Mouse (Mus musculus) liver, adult (tissue): ENCODE measurements around the gene Gstm1.

Source experiments
- GATA4 ChIP-seq: IDR thresholded peaks from 2 replicates; pipeline ENCODE4 v1.6.1; 2014; ENCODE audit warnings: mild to moderate bottlenecking, low read length; ENCODE audit not compliant: insufficient replicate concordance

The Gstm1 gene

DNA sequence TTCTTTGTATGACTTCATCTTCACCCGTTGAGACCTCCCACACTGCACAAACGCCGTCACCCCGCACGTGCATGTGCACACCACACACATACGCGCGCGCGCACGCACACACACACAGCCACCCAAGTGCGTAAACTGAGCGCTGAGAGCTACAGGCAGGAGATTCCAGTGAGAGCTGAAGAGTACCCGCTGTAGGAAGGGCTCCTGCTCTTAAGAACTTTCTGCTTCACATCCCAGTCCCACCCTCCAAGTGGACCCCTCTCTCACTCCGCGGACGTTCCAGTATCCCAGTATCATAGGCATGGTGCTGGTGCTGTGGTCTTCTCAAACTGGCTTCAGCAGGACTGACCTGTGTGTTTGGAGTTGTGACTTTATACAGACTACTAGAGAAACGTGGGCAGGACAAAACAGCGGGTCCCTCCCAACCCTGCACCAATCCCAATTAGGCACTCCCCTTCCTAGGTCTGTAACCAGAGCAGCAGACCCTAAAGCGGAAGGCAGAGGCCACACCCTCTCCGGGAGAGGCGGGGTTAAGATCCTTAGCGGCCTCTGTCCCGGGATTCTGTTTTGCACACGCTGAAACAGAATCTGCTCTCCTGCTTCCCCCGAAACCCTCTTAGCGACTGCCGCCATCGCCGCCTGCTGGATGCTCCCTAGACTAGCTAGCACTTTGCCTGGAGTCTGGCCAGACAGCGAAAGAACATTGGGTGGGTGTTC, at the start of gene Gstm1:
Gene Gstm1 (minus strand): TSS at position 501 of the 717 bp plus-strand sequence.
- TF ChIP-seq GATA4: no peak; the same call in 1 of the 2 replicates

DNA sequence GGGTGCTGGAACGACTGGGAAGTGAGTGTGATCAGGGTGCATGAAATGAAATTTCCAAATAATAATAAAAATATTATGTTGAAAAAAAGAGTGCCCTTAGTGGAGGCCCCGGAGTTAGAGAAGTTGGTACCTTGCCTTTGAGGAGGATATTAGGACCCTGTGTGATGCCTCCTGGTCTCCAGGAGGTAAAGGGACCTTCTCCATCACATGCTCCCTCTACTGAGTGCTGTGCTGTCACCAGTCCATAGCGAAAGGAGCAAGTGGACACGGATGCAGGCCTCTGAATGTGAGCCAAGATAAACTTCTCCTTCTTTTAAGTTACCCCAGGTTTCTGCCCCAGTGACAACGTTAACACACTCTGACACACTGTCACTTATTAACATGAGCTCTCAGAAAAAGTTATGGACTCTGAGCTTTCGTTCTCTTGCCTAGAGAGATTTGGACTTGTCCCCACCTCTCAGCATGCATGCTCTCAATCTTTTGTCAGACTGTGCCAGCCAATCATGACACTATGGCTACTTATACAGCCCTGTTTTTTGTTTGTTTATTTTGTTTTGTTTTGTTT, 49.7 kb upstream of the Gstm1 start:
- TF ChIP-seq GATA4: no peak

GRCm38 (mm10) chr3:108065551-108065950, 47.8 kb upstream of the Gstm1 start:
- no peak for TF ChIP-seq GATA4

- TF ChIP-seq GATA4: no peak
Measured at GRCm38 (mm10) chr3:108064672-108065071, 46.9 kb upstream of the Gstm1 start.

DNA sequence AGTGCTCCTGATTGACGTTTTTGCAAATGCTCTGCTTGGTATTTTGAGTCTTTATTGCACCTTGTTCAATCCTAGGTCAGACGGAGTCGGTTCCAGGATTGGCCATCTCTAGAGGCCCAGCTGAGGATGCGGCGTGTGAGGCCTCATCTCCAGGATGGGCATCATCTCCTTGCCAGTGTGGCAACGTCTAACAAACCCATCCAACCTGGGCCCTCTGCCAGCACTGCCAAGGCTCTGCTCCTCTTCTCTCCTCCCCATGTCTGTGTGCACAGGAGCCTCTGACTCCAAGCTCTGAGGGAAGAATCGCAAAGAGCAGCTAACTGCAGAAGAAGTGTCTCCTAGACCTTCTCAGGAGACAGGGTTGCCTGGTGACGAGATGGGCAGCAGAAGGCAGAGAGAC, 44.9 kb upstream of the Gstm1 start:
- no peak for TF ChIP-seq GATA4

DNA sequence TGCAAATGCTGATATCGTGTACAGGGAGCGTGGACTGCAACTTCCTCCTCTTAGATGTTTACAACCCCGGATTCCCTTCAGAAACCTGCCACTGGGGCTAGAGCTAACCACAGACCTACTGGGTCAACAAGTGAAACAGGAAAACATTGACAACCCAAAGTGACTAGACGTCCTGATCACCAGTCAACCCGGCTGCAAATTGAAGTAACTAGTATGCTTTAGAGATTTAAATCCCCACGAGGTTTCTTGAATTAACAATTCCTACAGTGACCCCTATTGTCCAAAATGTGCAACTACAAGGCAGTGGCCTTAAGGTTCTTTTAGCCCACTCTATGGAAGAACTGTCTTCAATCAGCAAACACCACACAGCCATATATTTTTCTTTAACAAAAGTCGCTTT, 43.6 kb upstream of the Gstm1 start:
- TF ChIP-seq GATA4: no peak

- no peak for TF ChIP-seq GATA4
Measured at GRCm38 (mm10) chr3:108050493-108050892, 32.7 kb upstream of the Gstm1 start.

DNA sequence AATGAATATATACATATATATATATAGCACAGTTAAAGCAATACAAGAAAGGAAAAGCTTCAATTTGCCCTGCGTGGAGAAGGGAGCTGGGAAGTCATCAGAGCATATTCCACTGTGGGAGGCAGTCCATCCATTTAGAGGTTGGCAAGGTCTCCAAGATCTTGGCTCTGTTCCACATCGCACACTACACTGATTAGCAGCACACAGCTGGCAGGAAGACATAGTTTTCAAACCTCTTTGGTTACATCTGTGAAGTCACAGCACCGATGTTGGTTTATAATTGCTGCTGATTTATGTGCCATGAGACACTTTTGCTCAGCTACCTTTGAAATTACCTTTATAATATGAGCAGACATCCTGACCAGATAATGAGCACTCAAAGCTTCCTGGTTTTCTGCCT, 30.5 kb upstream of the Gstm1 start:
- TF ChIP-seq GATA4: no peak

GRCm38 (mm10) chr3:108046944-108047655, 29.3 kb upstream of the Gstm1 start:
- TF ChIP-seq GATA4: no peak

DNA sequence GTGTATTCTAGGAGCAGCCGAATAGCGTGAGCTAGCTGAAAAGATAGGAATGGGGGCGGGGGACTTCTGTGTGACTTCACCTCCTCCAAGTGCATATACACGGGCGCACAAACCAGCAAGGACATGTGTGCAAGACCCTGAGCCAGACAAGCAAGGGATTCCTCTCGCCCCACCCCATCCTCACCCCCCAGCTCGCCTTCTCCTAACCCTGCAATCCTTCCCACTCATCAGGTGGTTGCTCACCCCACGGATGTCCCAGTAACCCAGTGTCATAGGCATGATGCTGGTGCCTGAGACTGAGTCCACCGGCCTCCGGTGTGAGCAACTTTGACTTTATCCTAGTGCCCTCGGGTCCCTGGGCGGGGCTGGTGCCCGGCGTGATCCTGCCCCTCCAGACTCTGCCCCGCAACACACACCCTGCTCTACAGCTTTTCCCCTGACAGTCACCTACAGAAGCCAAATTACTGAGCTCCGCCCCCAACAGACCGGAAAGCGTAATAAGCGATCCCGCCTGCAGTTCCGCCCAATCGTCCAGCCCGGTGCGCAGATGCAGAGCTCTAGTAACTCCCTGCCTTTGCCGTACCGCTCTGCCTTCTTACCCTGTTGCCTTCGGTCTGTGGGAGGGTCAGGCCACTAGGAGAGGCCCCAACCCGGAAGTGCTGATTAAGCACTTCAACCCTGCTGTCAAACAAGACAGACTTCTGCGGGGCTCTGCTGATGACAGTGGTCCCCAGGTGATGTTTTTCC, 26.8 kb upstream of the Gstm1 start, which contains the start of gene Gstm4:
Gene Gstm4 (minus strand): TSS at position 501 of the 747 bp plus-strand sequence.
- TF ChIP-seq GATA4: no peak

DNA sequence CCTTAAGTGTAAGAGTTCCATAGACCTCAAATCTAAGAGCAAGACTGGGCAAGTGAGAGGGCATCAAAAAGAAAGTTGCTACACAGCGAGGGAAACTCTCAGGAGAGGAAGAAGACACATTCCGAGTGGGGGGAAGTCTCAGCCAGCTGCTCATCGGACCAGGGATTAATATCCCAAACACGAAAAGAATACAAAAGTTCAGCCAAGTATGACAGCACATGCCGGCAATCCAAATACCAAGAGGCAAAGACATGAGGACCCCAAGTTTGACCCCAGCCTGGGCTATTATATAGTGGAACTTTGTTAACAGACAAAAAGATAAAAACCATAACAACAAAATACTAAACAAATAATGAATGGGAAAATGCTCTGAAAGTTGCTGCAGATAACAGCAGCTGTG, 15.4 kb upstream of the Gstm1 start:
- TF ChIP-seq GATA4: no peak

GRCm38 (mm10) chr3:108032113-108032512, 14.3 kb upstream of the Gstm1 start:
- no peak; the same call in 1 of the 2 replicates for TF ChIP-seq GATA4

GRCm38 (mm10) chr3:108028641-108029365, 11.0 kb upstream of the Gstm1 start:
- TF ChIP-seq GATA4: no peak

DNA sequence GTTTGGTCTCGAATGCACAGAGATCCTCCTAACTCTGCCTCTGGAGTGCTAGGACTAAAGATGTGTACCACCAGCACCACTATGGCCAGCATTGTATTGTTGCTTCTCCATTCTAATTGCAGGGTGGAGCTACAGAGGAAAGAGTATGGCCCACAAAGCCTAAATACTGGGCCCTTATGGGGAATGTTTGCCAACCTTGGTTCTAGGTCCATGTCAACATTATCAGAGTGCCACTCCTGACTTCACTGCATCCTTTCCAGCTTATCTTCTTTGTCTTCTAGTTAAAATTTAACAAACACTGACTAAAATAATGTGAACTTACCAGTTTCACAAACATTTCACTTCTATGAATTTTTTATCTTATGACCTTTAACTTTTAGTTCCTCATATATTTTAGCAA, 8.8 kb upstream of the Gstm1 start:
- no peak; the same call in 1 of the 2 replicates for TF ChIP-seq GATA4

- TF ChIP-seq GATA4: no peak
Measured at GRCm38 (mm10) chr3:108026049-108026448, 8.3 kb upstream of the Gstm1 start.
